Mouse (Mus musculus) thymus, postnatal 0 days (tissue): ENCODE measurements around the gene Abca3. TPM values are rescaled to one million over a fixed set of nuclear protein-coding genes. Genes with fewer than 3 reads are reported as not detected.
"Not testable (repeated sequence)": the region's sequence is repeated elsewhere in the genome, so short reads cannot be mapped to it uniquely, and the experiment has no call there.

Experiments used
- DNase-seq: peaks from one replicate; pipeline ENCODE4 v3.0.0-alpha.2; 2015; ENCODE audit warnings: low spot score
- polyA plus RNA-seq: library from polyadenylated mRNA; unstranded; fragments of >200 nt; fragmentation: Nextera tagmentation; extraction: Ambion mirVana; gene quantifications from 2 replicates; pipeline ENCODE4 v1.2.1, GENCODE M21; 2015

Abca3 gene
- polyA plus RNA-seq, 1 experiment from 2014 or later, result 8.1 TPM

DNA sequence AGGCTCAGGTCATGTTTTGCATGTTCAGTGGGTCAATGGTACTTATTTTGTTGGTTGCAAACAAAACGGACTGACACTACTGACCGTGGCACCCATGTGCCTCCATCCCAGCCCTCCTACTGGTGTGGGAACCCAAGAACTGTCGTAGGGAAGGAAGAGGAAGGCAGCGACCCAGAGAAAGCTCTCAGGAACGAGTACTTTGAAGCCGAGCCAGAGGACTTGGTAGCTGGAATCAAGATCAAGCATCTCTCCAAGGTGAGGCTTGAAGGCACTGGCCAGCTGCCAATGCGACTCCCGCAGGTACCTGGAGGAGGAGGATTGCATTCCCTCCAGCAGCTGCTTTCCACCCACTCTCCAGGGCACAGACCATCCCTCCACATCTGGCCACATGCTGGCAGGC lies 32.0 kb downstream of the Abca3 start:
- no peak for DNase-seq

DNA sequence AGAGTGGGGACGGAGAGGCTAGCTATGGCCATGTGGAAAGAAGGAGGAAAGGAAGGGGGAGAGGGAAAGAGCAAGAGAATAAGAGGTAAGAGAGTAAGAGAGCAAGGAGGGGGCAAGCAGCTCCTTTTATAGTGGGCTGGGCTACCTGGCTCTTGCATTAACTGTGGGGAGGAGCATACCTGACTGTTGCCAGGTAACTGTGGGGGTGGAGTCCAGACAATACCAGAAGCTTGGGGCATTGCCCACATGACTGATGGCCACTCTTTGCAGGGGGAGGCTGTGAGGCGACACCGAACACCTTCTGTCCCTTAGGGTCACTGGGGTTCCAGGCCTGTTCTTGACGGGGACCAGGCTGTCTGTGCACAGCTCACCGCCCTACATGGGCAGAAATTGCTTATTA lies 37.0 kb downstream of the Abca3 start:
- no peak for DNase-seq

DNA sequence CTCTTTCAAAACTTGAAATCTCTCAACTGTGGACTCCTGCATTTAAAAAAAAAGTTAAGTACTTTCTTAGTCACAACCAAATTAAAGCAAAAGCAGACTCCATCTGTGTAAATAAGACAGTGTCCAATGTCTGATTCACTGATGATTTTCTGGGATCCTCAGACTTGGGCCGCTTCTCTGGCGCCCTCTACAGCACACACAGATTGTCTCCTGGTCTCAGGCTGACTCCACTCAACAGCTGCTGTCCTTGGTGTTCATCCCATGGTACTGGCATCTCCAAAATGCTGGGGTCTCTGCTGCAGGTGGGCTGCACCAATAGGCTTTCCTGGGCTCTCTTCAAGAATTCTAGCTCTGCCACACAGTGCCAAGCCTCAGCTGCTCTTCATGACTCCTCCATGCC lies 38.1 kb downstream of the Abca3 start:
- DNase-seq, result peak; percentile 38

DNA sequence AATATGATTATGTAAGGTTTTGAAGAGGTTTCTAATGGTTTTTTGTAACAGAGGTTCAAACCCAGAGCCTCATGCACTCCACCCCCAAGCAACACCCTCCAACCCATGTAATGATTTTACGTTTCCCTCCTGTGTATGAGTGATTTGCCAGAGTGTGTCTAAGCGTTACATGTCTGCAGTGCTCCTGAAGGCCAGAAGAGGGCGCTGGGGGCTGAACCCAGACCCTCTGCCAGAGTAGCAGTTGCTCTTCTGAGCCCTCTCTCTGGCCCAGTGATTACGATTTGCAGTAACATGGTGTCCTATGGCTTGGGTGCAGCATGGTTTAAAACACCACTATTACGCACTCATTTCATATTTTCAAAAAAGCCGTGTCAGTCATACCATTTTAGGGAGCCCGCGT lies 39.4 kb downstream of the Abca3 start:
- peak; percentile 13 for DNase-seq

DNA sequence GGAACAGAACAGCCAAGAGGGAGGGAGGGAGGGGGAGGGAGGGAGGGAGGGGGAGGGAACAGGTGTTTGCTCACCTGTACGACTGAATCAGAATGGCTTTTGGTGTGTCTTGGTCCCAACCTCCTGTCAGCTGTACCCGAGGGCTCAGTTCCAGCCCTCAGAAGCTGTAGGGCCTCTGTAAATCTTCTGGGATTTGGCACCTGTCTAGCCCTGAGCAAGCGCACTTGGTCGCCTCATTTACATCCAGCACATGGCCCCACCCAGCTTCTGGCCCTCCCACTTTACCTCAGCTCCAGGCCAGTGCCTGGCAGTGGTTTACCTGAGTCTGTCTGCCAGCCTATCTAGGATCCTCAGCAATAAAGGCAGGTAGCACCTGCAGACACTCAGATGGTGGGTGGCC lies 41.8 kb downstream of the Abca3 start:
- no peak for DNase-seq

DNA sequence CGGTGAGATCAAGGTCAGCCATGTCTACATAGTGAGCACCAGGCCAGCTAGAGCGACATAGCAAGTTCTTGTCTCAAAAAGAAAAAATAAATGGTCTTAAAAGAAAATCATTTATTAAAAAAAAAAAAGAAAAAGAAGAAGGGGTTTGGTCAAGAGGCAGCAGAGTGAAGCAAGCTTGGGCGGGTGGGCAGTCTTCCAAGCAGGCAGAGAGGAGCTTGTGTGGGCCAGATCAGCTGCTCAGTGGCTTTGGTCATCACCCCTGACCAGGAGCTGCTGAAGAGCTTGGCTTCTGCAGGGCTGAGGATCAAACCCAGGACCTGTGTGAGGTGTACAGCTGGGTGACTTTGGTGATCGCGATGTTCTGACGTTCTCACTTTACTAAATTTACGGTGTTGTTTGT lies 42.7 kb downstream of the Abca3 start:
- DNase-seq, result no peak

DNA sequence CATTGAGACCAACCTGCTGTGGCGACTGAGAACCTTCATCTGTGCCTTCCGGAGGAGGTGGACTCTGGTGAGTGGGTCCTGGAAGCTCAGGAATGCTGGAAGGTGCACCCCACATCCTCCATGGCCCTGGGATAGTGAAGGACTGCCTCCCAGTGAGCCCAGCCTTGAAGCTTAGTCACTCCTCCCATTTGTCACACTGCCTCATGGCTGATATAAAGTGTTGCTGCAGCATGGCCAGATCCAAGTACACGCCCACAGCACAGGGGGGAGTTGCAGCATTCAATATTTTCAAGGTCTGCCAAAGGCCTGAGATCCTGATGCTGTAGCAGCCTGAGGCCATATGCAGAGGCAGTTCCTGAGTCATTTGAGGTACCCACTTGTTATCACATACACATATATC lies 50.6 kb downstream of the Abca3 start:
- no peak for DNase-seq

DNA sequence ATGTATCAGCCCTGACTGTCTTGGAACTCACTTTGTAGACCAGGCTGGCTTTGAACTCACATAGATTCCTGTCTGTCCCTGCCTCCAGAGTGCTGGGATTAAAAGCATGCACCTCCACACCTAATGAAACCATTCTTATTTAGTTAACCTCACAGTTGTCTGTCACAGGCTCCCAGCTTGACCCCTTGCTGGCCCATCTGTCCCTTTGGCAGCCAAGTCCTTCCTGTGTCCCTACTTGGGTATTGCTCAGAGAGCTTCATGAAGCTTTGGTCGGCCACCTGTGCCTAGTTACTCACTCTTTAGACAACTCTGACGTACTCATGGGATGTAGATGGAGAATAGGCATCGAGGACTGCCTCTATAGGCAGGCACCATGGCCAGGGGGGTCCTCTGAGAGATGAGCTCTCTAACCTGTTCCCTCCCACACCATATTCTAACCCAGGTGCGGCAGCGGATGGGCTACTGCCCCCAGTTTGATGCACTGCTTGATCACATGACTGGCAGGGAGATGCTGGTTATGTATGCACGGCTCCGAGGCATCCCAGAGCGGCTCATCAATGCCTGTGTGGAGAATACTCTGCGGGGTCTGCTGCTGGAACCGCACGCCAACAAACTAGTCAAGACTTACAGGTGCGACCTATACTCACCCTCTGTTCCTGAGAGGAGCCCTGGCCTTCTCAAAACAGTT lies 55.5 kb downstream of the Abca3 start:
- DNase-seq, result no peak

DNA sequence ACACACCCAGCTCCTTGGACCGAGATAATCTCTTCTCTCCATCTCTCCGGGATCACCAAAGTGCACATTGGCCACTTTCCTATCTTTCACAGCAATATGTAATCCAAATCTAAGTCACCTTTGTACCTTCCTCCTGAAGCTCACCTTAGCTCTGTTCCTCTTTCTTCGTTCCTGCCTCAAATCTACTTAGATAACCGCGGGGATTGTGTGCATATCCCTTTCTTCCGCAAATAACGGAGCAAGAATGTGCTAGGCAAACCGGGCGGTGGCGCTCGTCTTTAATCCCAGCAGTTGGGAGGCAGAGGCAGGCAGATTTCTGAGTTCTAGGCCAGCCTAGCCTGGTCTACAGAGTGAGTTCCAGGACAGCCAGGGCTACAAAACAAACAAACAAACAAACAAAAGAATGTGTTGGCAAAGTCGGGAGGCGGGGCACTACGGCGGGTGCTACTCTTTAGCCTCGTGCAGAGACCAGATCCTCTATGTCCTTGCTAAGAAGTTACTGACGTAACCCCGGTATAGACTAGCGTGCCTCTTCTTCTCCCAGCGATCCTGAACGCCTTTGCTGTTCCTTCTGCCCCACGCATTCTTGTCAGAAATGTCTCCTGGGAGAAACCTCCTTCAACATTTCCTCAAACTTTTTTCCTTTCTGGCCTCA lies 61.9 kb downstream of the Abca3 start:
- no peak for DNase-seq

DNA sequence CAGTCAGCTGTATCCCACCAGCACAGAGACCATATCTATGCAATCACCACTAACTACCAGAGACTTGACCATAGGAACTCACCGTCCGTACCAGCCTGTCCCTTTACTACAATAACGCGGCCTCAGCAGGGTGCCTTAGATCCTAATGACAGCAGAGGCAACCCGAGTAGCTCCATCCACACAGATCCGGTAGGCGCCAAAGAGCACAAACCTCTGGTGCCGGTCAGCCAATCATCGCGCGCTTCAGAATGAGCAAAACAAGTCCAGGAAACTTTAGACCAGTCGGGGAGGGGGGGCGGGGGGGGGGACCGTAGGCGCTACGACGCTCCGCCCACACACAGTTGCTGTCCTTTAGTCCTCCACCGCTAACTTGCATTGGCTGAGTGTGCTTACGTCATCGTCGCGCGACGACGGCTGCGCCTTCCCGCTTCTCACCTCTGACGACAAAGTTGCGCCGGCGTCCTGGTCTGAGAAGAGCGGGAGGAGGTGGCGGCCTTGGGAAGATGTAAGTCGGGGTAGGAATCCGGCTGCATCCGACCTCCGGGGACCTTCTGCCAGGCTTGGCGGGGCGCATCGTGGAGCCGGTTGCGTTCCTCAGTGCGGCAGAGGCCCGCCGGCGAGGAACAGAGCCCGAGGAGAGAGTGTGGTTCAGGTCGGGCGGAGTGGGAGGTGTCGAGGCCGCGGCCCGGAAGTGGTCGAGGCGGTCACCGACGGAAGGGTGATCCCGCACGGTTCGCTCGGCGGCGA lies 62.7 kb downstream of the Abca3 start, which contains the start of gene Rnps1:
Gene Rnps1, plus strand, starts transcription at position 336 of the 747 bp plus-strand sequence.
- peak; percentile 99 for DNase-seq

DNA sequence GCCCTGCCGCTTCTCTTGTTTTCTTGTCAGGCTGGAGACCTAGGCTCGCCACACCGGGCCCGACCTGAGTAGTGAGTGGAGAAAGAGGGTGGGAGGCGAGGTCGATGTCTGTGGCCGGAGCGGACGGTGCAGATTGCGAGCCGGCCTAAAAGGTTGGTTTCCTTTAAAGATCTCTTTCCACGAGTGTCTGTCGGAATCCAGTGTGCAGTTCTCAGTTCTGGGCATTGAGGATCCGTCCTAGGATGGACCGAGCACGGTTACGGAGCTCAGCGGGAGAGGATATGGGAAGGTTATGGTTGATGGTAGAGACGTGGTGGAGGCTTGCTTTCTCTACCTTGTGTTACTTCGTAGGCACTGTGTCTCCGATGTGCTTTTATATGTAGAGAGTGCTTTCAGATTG lies 63.3 kb downstream of the Abca3 start:
- DNase-seq, result peak; percentile 30

DNA sequence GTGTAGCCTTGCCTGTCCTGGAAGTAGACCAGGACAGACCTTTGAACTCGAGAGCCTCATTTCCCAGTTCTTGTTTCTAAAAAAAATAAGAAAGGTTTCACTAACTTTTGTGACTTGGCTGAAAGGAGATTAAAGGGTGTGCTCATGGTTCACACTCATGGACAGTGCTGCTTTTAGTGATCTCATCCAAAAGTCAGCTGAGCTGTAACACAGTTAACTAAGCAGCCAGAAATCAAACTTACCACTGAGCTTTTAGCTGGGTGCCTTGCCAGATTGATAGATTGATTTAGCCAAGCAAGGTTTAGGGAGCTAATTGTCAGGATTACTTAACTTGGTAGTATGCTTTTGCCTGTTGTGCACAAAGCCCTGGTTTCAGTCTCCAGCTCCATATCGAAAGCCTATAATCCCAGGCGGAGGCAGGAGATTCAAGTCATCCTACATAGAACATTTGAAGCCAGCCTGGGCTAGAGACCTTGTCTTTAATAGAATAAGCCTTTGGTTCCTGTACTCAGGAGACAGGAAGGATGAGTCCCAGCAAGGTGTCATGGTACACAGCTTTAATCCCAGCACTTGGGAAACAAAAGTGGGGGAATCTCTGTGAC lies 64.4 kb downstream of the Abca3 start:
- no peak for DNase-seq

DNA sequence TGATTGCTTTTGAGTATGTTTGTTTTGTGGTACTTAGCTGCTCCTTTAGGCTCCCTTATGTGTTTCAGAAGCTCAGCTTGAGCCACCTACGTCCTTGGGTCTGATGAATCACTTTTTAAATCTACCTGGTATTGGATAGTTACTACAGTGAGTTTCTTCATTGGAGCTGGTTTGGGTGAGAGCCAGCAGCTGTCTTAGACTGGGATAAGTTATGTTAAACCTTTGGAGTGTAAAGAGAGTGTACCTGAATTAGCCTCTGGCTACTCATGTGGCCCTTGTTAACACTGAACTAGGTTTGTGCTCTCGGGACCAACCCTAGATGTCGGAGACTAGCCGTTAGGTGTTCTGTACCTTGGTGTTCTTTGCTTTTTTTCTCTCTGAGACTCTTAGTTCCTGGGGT lies 71.4 kb downstream of the Abca3 start:
- DNase-seq, result no peak

DNA sequence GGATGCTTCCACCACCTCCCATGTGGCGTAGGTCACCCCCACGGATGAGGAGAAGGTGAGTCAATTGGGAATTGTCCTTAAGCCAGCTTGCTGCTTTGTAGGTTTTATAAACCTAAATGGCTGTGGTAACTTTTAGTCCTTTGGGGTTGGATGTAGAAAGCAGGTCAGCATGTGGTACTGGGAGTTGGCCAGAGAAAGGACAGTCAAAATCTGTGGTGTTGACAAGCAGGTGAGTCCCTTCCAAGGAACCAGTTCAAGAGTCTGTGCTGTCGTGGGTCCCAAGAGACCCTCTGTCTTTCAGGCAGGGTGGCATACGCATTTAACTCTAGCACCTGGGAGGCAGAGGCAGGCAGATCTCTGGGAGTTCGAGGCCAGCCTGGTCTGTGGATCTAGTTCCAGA lies 72.7 kb downstream of the Abca3 start:
- no peak for DNase-seq

DNA sequence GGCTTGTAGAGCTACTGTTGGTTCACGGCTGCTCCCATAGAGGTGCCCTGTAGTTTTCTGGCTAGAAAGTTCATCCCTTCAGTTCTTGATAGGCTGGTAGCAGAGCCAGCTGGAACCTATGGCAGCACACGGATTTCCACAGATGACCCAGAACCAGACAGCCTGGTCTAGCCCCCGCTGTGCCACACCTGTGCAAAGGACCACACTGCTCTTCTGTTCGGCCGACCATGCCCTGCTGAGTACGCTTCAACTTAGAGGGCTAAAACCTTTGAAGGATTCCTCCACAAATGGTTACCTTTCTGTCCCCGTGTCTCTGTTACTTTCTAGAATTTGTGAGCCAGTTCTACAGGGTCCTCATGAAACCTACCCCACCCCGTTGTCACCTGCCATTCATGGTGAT lies 73.6 kb downstream of the Abca3 start:
- DNase-seq, result not testable (repeated sequence)

DNA sequence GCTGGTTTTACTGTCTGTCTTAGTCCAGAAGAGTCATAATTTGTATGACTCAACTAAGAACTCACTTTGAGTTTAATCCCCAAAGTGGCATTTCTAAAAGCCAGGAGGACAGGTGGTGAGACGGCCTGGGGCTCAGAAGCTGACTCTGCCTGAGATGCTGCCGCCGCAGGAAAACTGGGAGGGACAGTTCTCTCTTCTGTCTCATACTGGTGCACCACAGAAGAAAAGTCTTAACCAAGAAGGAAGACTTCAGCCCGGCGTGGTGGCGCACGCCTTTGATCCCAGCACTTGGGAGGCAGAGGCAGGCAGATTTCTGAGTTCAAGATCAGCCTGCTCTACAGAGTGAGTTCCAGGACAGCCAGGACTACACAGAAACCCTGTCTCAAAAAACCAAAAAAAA lies 74.2 kb downstream of the Abca3 start:
- DNase-seq, result no peak

DNA sequence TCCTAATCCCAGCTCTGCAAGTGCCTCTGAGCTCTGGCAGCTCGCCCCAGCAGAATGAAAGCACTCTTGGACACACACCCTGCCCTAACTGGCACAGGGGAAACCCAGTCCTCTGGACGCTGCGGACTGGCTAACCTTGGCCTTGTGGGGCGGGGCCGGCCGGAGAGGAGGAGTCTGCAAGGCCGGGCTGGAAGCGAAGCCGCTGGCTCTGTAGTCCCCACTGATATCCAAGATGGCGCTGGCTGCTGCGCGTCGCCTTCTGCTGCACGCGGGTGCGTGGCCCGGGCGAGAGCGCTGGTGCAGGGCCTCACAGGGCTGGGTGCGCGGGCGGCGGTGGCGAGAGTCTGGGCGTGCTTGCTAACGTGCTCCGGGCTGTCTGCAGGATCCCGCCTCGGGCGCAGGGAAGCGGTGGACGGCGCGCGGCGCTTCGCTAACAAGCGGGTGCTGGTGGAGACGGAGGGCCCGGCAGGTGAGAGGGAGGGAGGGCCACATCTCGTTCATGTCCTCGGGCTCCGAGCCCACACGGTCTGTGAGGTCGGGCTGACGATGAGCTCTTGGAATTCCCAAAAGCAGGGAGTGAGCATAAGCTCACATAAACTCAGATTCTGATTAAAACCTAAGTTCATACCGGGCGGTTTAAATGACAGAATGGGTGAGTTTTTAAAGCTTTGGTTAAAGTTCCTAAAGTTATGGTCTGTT lies 74.9 kb downstream of the Abca3 start, which contains the start of gene Eci1:
Gene Eci1, plus strand, starts transcription at position 171 of the 699 bp plus-strand sequence.
- DNase-seq, result peak; percentile 64

DNA sequence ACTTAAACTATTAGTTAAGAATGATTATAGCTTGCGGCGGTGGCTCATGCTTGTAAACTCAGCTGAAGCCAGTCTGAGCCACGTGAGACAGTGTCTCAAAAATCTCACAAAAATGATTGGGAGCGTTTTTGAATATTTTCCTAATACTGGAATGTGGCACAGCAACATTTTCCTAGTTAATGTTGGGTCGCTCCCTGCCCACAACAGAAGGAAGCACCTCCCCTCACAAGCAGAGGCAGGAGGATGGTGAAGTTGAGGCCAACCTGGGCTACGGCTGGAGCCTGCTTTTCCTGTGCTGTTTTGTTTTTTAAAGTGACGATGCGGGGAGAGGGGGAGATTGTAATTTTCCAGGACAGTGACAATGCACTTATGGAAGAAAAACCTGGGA lies 75.4 kb downstream of the Abca3 start:
- no peak for DNase-seq

DNA sequence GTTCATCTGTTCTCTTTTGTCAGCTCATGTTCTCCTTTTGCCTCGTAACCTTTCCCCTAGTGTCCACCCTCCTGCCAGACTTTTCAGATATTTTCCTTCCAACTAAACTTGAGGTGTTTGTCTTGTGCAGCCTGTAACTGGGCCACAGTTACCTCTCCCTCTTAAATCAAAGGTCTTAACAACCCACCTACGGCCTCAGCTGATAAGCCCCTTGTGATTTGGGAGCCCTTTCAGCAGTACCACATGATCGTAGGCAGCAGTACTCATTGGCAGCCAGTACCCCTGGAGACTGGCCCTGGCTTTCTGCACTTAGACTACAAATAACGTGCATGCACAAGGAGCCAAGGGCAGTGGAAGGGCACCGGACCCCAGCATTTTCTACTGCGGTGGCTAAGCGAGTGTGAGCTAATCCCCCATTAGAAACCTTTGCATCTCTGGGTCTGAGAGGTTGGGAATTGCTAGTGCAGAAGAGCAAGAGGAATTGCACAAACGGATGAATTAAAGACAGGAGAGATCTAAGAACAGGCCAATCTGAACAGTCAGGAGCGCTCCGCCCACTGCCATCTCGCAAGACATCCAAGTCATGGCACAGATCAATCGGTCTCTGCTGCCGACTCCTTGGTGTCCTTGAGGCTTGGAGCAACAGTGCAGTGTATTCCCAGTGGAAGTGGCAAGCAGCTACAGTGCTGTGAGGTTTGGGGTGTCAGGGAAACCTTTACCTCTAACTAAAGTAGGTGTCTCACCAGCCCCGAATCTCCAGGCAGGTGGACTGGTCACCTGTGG lies 77.6 kb downstream of the Abca3 start:
- no peak for DNase-seq

DNA sequence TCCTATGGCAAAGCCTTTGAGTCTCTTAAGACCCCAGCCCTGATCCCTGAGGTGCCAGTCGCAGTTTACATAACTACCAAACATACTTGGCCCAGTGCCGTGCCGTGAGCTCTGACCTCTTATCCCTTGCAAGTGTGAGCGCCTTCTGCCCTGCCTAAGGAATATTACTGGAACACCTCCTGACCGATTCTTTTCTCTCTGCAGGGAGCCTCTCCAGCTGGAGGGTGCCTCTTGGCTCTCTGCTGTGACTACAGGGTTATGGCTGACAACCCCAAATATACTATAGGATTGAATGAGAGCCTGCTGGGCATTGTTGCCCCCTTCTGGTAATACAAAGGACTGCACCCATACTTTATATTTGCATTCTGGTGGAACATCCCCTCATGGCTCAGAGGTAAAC lies 85.3 kb downstream of the Abca3 start:
- DNase-seq, result peak; percentile 65

DNA sequence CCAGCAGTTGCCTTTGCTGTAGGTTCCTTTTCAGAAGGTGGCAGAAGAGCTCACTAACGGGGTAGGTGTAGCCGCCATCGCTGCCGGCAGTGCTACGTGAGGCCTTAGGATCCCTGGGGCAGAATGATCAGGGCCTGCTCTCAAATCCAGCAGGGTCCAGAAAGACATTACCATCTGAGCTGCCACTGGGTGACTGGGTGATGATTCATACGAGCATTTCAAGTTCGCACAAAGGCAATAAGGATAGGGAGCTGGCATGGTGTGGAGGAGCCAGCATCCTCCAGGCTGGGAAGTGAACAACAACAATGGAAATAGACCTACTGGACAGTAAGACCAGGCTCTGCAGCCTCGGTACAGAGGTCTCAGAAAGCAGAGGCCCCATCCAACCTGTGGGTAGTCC lies 88.6 kb downstream of the Abca3 start:
- DNase-seq, result no peak
